Mouse (Mus musculus) left cerebral cortex, adult 18-20 months (tissue): ENCODE measurements at regions not wholly inside any gene's neighbourhood (a gene's known extent, or its start where the extent isn't known, plus 50 kb on each side); places are given as distances from the start of the nearest gene placed in this dataset.

Experiments
- DNase-seq, 2 experiments: peaks; one replicate each; pipeline ENCODE4 v3.0.0; 2021 to 2022; ENCODE audit warnings: low spot score in 2 of 2, mixed read lengths in 1 of 2

GRCm38 (mm10) chr10:92504271-92504670 lies 217.9 kb downstream of the Nedd1 start:
- DNase-seq = no peak

DNA sequence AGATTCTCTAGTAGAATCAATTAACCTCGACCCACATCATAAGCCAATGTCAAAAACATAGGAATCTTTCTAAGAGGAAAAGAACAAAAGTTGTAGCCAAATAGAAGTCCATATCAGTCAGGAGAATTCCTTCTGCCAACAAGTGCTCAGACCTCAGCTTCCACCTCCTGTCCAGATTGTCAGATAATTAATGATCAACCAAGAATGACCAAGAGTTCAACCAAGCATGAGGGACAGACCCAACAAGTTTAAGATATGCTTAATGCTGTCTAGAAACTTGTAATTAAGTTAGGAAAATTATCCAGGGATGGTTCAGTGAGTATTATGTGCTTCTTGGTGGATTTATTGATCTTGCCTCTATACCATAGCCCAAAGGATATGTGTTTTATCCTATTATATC lies 238.6 kb downstream of the Nedd1 start:
- DNase-seq = no peak

GRCm38 (mm10) chr10:92473282-92473681 lies 248.9 kb downstream of the Nedd1 start:
- DNase-seq = no peak

DNA sequence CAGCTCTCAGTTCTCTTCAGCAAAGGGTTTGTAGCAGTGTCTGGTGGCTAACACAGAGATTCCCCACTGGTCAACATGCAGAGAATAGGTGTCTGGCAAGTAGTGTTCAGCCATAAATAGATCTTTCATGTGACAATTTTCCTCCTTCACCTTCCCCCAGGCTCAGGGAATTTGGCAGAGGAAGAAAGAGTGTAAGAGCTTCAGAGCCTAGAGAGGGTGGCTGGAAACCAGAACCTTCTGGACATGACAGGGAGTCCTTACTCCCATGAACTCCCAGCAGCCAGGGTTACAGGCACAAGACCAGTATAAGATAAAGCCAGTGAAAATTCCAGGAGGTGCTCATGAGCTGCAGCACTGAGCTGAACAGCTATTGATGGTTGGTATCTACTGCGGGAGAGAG lies 251.1 kb downstream of the Nedd1 start:
- no peak for DNase-seq

DNA sequence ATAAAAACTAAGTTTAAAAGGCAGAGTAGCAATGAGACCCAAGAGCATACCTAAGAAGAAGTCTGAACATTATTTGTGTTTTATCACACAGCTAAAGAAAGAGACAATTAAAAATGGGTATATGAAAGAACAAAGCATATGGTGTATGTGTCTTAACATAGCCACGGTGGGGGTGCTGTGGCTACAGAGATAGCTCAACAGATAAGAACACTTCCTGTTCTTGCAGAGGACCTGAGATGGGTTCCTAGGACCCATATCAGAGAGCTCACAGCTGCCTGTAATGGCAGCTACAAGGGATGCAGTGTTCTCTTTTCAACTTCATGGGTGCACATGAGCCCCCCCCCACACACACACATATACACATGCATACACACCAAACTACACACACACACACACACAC lies 267.0 kb downstream of the Nedd1 start:
- no peak for DNase-seq

GRCm38 (mm10) chr10:92453550-92453949 lies 268.7 kb downstream of the Nedd1 start:
- no peak for DNase-seq

GRCm38 (mm10) chr10:92445957-92446356 lies 276.3 kb downstream of the Nedd1 start:
- DNase-seq = no peak

DNA sequence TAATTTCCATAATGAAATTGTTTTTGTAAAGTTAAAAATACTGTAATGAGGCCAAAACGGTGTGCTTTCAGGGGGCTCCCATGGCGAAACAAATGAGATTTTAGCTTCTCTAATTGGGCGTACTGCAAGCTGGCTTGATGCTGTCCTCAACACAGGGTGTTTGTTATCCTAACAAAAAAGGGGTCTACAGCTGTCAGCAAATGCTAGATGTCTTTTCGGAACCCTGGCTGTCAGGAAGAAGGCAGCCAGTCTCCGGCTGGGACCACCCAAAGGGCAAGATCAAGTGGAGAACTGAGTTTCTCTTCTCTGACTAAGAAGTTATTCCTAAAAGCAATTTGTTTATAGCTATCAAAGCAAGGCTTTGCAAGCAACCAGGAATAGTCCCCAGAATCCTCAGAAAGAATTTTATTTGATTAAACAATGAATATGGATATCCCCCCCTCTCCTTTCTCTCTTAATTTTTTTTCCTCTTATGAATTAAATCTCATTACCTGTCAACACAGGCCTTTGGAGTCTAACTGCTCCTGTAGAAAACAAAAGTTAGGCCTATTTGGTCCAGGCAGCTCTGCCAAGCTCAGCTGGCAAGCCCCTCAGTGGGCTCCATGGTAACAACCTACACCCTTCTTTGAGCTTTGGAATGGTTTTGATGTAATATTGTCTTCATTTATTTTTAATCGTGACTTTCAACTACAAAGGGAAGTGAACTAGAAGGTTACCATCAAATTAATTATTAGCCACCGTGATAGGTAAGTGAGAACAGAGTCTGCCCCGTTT lies 283.4 kb downstream of the Nedd1 start:
- DNase-seq = no peak

GRCm38 (mm10) chr10:92429256-92429655 lies 293.0 kb downstream of the Nedd1 start:
- DNase-seq = no peak

DNA sequence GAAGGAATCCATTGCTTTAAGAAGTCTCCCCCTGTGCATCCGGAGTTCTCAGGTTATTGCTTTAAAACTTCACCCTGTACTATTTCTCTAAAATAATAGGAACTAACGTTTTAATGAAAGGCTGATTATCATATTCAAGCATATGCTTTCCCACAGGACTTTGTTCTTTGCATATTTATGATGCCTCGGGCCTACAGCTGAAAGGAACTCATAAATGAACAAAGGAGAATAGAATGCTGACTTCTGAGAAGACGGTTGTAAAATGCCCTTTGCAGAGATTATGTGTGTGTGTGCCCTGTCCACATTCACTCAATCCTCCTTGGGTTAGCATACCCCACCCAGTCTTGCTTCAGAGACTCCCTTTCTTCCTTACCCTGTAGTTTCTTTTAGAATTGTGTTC lies 294.2 kb downstream of the Nedd1 start:
- no peak for DNase-seq

- DNase-seq = no peak
These were observed 295.8 kb downstream of the Nedd1 start for GRCm38 (mm10) chr10:92426443-92426842.

- DNase-seq = no peak
These were observed 309.5 kb downstream of the Nedd1 start for GRCm38 (mm10) chr10:92412737-92413136.

- no peak for DNase-seq
These were observed 311.4 kb downstream of the Nedd1 start for GRCm38 (mm10) chr10:92410813-92411325.

DNA sequence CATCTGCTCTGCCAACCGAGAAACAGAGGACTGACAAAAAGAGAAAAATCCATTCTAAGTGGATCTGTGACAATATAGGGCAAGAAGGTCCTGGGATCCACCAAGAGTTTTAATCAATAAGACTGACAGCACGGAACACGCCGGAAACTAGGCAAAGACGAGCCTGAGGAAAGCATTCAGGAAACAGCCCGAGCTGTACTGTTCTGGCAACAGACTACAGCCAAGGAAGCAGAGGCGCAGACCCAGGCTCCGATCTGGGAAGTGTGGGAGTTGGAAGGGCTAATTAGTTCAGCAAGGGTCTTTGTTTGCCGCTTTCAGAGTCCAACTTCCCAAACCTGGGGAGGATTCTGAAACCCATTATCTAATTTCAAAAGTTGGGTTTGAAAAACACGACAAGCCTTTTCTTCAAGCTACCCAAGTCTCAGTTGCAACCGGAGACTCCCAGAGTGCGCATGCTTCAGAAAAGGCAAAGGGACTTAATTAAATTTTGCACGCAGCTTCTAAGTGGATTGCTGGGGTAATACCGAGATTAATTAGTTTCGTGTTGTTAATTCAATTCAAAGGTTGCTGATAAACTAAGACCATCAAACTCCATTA lies 317.4 kb downstream of the Nedd1 start:
- DNase-seq = peak in 1 of 2 experiments; percentile 4

DNA sequence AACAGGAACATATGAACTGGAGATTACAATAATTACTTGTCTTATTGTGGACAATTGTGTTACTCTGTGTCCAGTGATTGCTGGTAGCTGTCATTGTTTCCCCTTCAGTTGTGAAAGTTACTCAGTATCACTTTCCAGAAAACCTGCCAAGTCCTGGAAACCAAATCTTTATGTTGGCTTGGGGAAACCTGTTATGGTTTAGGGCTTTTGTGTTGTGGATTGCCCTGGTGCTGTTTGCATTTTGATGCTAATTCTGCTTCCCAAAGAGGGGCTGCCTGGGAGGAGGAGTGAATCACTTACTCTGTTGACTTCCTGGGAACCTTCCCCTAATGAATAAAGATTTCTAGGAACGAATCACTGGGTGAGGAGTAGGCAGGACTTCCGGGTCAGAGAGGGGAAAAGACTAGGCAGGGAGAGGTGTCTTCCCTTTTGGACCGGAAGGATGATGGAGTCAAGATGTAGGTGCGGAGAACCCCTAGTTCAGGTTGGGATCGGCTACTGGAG lies 321.6 kb downstream of the Nedd1 start:
- DNase-seq = no peak

DNA sequence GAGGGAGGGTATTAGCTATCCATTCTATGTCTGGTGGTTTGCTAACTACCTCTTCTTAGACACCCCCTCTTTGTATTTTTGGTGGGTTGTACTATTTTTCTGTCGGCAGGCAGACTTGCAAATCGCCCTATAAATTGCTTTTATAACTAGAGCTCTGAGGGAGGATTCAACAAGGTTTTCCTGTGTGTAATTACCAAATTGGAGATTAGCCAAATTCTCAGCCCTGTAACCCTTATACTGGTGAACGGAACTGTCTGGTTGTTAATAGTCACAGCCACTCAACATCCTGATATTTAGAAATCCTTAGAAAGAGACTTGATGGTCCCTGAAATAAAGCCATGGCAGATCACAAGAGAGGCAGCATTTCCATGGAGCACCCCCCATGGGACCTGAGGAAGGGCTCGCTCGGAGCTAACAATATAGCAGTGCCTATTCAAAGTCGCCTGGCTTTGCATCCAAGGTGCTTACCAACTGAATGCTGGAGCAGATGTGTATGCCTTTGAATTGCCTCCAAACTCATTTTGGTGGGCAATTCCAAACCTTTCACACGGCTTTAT lies 333.0 kb downstream of the Nedd1 start:
- no peak for DNase-seq

DNA sequence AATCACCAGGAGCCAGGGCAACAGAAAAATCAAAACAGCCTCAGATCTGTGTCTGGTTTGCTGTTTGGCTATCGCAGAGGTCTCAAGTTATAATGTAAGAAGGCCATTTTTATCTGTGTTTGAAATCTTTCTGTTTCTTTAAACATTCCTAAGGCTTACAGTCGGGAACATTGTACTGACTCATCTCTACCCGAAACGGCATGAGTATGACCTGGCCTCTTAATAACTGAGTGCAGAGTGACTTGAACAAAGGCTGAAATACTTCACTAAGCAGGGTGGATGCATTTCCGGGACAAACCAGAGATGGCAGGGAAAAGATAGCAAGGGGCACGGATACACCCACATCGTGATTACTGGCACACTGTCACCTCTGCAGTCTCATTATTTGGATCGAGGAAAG lies 355.1 kb downstream of the Nedd1 start:
- DNase-seq = no peak

GRCm38 (mm10) chr10:92356738-92357137 lies 365.5 kb downstream of the Nedd1 start:
- no peak for DNase-seq

DNA sequence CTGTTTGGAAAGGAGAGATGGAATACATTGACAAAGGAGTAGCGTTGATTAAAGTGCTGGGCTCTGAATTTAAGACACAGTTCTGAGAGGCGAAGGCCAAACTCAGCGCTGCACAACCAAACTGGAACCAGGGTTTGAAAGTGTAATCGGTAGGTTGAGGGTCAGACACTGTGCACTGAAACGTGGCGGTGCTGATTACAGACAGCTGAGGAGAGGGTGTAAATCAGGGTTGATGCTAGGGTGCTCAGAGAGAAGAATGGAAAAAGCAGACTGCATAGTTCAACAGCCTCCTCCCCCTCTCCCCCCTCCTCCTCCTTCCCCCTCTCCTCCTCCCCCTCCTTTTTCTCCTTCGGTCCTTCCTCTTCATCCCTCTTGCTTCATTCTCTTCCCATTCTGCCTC lies 373.2 kb downstream of the Nedd1 start:
- no peak for DNase-seq

DNA sequence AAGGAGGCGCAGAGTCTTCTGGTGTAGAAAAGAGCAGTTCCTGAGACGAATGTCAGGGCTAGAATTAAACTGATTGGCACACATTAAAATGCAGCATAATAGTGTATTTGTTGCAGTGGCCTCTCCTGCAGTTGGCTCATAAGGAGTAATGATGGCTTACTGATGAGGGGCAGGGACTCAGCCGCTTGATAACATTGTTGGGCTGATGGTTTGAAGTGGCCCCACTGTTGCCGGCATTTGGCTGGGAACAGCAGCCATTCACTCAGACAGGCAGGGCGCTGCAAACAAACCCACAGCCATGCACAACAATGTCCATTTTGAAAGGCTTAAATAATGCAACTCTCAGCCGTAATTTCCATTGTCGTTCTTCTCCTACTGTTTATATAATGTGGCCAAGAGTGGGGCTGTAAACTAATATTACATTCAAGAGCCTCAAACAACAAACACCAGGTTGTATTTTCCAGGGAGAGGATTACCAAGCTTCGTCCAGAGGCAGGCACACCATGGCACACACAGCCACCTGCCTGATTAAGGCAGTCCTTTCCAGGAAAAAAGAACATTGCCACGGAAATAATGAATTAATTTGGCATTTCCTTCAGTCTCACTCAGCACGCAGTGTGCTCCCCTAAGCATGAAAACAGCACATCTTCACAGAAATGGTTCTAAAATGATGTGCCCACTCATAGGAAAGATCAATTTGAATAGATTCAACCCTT lies 374.1 kb downstream of the Nedd1 start:
- no peak for DNase-seq

GRCm38 (mm10) chr10:92339671-92340070 lies 382.5 kb downstream of the Nedd1 start:
- DNase-seq = no peak

- DNase-seq = no peak
These were observed 385.3 kb downstream of the Nedd1 start for GRCm38 (mm10) chr10:92336949-92337348.
